Mouse (Mus musculus) olfactory bulb, adult 2 months (tissue): ENCODE results near the gene Gm9970.

ENCODE experiments used
- CTCF ChIP-seq: fragments of 200-500 bp; IDR thresholded peaks from 2 replicates; pipeline ENCODE4 v1.5.1; 2012; ENCODE audit warnings: low read depth, mild to moderate bottlenecking, low read length, moderate library complexity; ENCODE audit not compliant: insufficient read depth
- POLR2A ChIP-seq: fragments of 200-500 bp; IDR thresholded peaks from 2 replicates; pipeline ENCODE4 v1.6.1; 2012; ENCODE audit warnings: mild to moderate bottlenecking, low read depth, low read length, moderate library complexity; ENCODE audit not compliant: insufficient read depth

- TF ChIP-seq CTCF (no peak), POLR2A (no peak)
These were observed 10.6 kb upstream of the Gm9970 start, which contains the start of gene Krtcap3 for GRCm38 (mm10) chr5:31251541-31252101.
